Mouse (Mus musculus): Measurements from ENCODE around the gene Inip. TPM values are rescaled to one million over a fixed set of nuclear protein-coding genes. Genes with fewer than 3 reads are reported as not detected.
A peak's percentile ranks its signal among the peaks of the same experiment; 100 is the strongest.

Gene Inip
- polyA plus RNA-seq, 1 experiment from 2014 or later, result 40.2 TPM

DNA sequence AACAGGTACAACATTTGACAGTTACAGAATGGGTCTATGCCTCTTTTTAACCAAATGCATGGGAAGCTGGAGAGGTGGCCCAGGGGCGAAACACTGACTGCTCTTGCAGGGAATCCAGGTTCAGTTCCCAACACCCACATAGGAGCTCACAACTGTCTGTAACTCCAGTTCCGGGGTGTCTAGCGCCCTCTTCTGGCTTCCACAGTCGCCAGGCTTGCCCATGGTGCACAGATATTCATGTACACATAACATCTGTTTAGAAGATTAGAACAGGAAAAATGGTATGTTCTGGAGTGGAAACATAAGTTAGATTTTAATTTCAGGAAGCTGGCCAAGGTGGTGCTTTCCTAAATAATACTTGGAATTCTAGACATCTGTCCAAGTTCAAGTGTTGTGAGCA lies 41.4 kb downstream of the Inip start:
- TF ChIP-seq CTCF (IDR thresholded peaks at IDR 0.05; ENCODE audit: low read depth), result peak; percentile 41
- Histone ChIP-seq H3K27me3 (ENCODE audit: insufficient read depth, low read length) (no peaks in the 10 kb centered on the region), H3K4me2 (ENCODE audit: low read length) (no peak overlapping the region), H3K4me3 (replicated peaks; ENCODE audit: low read depth, low read length) (no peak overlapping the region), H3K27ac (no peak overlapping the region), H3K36me3 (ENCODE audit: insufficient read depth, low read length) (no peaks in the 10 kb centered on the region), H3K9me3 (replicated peaks; ENCODE audit: low read length) (no peaks in the 10 kb centered on the region), H3K9ac (ENCODE audit: low read depth, low read length) (no peak overlapping the region), H3K4me1 (replicated peaks; ENCODE audit: insufficient read depth, low read length) (peaks cover 25% of the 10 kb centered on the region)
- ATAC-seq (replicated peaks; ENCODE audit: low FRiP score, low read depth), result no peak
- DNase-seq (ENCODE audit: low spot score), result no peak
- WGBS, result 76% methylated on average over 4 of the region's 4 CpGs

DNA sequence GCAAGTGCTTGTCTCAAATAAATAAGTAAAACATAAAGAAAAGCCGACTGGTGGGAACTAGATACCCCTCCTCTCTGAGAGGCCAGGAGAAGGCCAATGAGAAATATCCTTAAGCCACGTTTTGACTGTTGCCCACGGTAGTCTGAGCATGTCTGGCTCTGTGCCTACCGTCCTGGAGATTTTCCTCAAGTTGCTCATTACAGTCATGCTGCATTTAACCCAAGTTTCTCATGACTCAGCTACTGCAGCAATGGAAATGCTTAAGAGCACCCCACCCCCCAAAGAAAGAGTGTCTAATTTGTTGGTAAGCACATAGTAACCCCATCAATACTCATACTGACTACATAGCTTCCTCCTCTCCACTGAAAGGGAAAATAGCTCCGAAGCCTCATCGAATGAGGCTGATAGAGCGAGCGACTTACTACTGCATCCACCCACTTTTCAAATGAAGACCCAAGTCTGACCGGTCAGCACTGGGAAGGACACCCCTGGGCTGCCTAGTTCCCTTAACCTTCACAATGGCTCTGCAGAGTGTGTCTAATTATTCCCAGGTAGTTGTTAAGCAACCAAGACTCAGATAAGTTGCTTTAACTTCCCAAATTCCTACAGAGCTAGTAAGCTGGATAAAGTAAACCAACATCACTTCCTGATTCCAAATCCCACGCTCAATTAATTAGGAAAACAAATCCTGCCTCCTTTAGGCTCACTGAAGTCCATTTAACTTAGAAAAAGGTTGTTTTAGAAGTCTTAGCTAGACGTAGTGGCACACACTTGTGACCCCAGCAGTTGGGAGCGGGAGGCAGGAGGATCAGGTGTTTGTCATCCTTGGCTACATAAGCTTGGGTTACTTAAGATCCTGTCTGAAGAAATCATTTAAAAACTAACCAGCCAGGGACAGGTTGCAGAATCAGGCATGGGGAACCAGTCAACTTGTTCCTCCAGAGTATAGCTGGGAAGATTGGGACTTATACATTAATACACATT lies 43.6 kb downstream of the Inip start:
- H3K27me3 ChIP-seq (ENCODE audit: insufficient read depth, low read length), result no peaks in the 10 kb centered on the region
- H3K27ac ChIP-seq, result peak overlapping the region; percentile 62
- no peak overlapping the region for H3K4me3 ChIP-seq (replicated peaks; ENCODE audit: low read depth, low read length)
- no peak overlapping the region for H3K9ac ChIP-seq (ENCODE audit: low read depth, low read length)
- DNase-seq (ENCODE audit: low spot score) (peak; percentile 72), ATAC-seq (replicated peaks; ENCODE audit: low FRiP score, low read depth) (peak; percentile 64)
- H3K36me3 ChIP-seq (ENCODE audit: insufficient read depth, low read length), result 0 out of 2 replicates have a peak, but pooled peaks cover 3% of the 10 kb centered on the region
- TF ChIP-seq CTCF (IDR thresholded peaks at IDR 0.05; ENCODE audit: low read depth), result no peak
- peaks cover 21% of the 10 kb centered on the region for H3K4me1 ChIP-seq (replicated peaks; ENCODE audit: insufficient read depth, low read length)
- peak overlapping the region; percentile 34; the same call in 1 of the 2 replicates for H3K4me2 ChIP-seq (ENCODE audit: low read length)
- no peaks in the 10 kb centered on the region for H3K9me3 ChIP-seq (replicated peaks; ENCODE audit: low read length)
- WGBS, result 42% methylated on average over 12 of the region's 12 CpGs

DNA sequence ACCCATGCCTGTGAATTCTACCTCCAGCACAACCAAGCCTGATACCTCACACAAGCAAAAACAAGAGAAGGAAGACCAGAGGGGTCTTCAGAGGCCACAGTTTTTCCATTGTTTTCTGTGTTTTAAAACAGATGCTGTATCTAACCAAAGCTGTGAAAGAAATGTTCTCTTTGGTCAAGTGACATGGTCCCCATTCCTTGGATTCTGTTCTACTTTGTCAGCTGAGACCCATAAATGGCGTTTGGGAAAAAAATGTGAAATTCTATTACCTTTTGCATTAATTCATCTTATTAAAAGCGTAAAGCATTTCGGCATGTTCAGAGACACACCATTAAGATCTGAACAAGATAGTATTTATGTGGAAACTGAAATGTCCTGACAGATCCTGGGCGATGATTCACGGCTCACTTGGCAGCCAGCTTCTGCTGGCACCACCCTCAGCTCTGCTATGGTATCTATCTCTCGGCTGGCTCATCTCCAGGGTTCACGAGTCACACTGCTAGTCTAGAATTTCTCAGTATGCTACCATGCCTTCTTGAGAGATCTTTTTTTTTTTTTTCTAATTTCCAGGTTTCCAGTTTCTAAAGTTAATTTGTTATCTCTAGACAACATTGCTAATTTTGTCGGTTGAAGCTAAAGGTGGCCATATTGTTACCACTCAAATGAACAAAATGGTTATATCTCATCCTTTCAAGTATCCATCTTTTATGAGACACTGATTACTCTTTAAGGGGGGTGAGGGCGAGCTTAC lies 44.9 kb downstream of the Inip start:
- H3K4me2 ChIP-seq (ENCODE audit: low read length), result no peak overlapping the region
- WGBS, result 52% methylated on average over 9 of the region's 9 CpGs
- no peaks in the 10 kb centered on the region for H3K9me3 ChIP-seq (replicated peaks; ENCODE audit: low read length)
- no peak overlapping the region for H3K4me3 ChIP-seq (replicated peaks; ENCODE audit: low read depth, low read length)
- no peak for TF ChIP-seq CTCF (IDR thresholded peaks at IDR 0.05; ENCODE audit: low read depth)
- H3K27me3 ChIP-seq (ENCODE audit: insufficient read depth, low read length), result no peaks in the 10 kb centered on the region
- H3K9ac ChIP-seq (ENCODE audit: low read depth, low read length), result no peak overlapping the region
- 0 out of 2 replicates have a peak, but pooled peaks cover 3% of the 10 kb centered on the region for H3K36me3 ChIP-seq (ENCODE audit: insufficient read depth, low read length)
- H3K4me1 ChIP-seq (replicated peaks; ENCODE audit: insufficient read depth, low read length), result peaks cover 21% of the 10 kb centered on the region
- peak; percentile 62 for DNase-seq (ENCODE audit: low spot score)
- ATAC-seq (replicated peaks; ENCODE audit: low FRiP score, low read depth), result no peak
- H3K27ac ChIP-seq, result no peak overlapping the region; the same call in 1 of the 2 replicates

DNA sequence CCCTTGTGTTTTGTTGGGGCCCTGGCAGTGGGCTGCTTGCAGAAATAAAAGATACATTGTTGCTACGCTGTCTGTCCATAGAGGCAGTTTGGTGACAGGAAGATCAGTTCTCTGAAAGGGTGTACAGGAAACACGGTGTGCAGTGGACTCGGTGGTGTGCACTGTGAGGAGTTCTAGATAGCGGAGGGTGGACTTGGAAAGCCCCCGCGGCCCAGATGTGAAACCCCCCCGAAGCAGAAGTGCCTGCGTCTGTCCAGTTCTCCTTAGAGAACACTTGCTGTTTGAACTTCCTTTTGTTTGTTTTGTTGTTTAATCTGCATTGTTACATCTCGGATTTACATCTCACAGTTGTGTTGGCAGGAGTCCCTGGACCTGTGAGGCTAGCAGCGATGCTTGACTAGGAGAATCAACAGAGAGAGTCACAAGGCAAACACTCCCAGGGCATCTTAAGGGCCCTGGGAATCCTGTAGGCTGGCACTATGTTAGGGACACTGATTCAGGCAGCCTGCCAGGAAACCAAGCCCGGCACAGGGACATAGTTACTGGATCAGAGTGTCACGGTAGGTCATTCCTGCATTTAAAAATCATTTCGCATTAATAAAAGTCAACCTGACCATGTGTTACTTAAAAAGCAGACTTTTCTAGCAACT lies 47.8 kb downstream of the Inip start:
- 62% methylated on average over 13 of the region's 13 CpGs for WGBS
- 0 out of 2 replicates have a peak, but pooled peaks cover 3% of the 10 kb centered on the region for H3K36me3 ChIP-seq (ENCODE audit: insufficient read depth, low read length)
- H3K27me3 ChIP-seq (ENCODE audit: insufficient read depth, low read length), result no peaks in the 10 kb centered on the region
- no peak overlapping the region for H3K4me2 ChIP-seq (ENCODE audit: low read length)
- H3K27ac ChIP-seq, result no peak overlapping the region
- no peaks in the 10 kb centered on the region for H3K9me3 ChIP-seq (replicated peaks; ENCODE audit: low read length)
- H3K4me3 ChIP-seq (replicated peaks; ENCODE audit: low read depth, low read length), result no peak overlapping the region
- TF ChIP-seq CTCF (IDR thresholded peaks at IDR 0.05; ENCODE audit: low read depth), result no peak
- ATAC-seq (replicated peaks; ENCODE audit: low FRiP score, low read depth) (no peak), DNase-seq (ENCODE audit: low spot score) (no peak)
- peaks cover 12% of the 10 kb centered on the region for H3K4me1 ChIP-seq (replicated peaks; ENCODE audit: insufficient read depth, low read length)
- H3K9ac ChIP-seq (ENCODE audit: low read depth, low read length), result no peak overlapping the region

DNA sequence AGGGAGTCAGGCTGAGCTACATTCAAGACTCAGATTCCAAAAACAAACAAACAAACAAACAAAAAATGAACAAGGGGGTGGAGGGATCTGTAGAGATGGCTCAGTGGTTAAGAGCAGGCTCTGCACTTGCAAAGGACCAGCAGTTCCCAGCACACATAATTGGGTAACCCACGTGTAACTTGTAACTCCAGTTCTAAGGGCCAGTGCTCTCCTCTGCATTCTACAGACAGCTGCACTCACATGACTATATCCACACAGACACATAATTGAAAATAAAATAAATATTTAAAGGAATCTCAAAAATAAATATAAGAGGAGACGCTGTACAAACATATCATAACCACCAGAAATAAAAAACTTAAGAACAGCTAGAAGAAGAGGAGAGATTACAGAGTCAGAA lies 61.5 kb downstream of the Inip start:
- no peak overlapping the region for H3K27ac ChIP-seq
- H3K4me1 ChIP-seq (replicated peaks; ENCODE audit: insufficient read depth, low read length), result no peaks in the 10 kb centered on the region; the same call in 1 of the 2 replicates
- no peaks in the 10 kb centered on the region for H3K36me3 ChIP-seq (ENCODE audit: insufficient read depth, low read length)
- H3K4me2 ChIP-seq (ENCODE audit: low read length), result no peak overlapping the region
- H3K9me3 ChIP-seq (replicated peaks; ENCODE audit: low read length), result no peaks in the 10 kb centered on the region; the same call in 1 of the 2 replicates
- TF ChIP-seq CTCF (IDR thresholded peaks at IDR 0.05; ENCODE audit: low read depth), result no peak
- DNase-seq (ENCODE audit: low spot score) (no peak), ATAC-seq (replicated peaks; ENCODE audit: low FRiP score, low read depth) (no peak)
- WGBS, result 66% methylated on average over 2 of the region's 2 CpGs
- no peak overlapping the region for H3K4me3 ChIP-seq (replicated peaks; ENCODE audit: low read depth, low read length)
- no peaks in the 10 kb centered on the region for H3K27me3 ChIP-seq (ENCODE audit: insufficient read depth, low read length)
- H3K9ac ChIP-seq (ENCODE audit: low read depth, low read length), result no peak overlapping the region

DNA sequence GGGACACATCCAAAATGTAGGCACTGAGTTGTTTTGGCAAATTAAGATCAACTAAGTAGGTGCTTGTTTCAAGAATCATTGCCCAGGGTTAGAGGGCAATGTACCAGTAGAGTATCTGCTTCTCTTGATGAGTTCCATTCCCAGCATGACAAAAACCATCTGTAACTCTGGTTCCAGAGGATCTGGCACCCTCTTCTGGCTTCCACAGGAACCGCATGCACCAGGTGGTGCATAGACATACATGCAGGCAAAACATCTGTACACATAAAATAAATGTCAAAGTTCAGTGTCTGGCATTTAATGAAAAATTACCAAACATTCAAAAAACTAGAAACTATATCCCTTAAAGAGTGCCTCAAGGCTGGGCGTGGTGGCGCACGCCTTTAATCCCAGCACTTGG lies 62.1 kb downstream of the Inip start:
- Histone ChIP-seq H3K27me3 (ENCODE audit: insufficient read depth, low read length) (no peaks in the 10 kb centered on the region), H3K4me2 (ENCODE audit: low read length) (no peak overlapping the region), H3K9ac (ENCODE audit: low read depth, low read length) (no peak overlapping the region), H3K4me3 (replicated peaks; ENCODE audit: low read depth, low read length) (no peak overlapping the region), H3K9me3 (replicated peaks; ENCODE audit: low read length) (no peaks in the 10 kb centered on the region; the same call in 1 of the 2 replicates), H3K36me3 (ENCODE audit: insufficient read depth, low read length) (no peaks in the 10 kb centered on the region), H3K27ac (no peak overlapping the region), H3K4me1 (replicated peaks; ENCODE audit: insufficient read depth, low read length) (no peaks in the 10 kb centered on the region; the same call in 1 of the 2 replicates)
- peak; percentile 50; the same call in 1 of the 2 replicates for TF ChIP-seq CTCF (IDR thresholded peaks at IDR 0.05; ENCODE audit: low read depth)
- no peak for DNase-seq (ENCODE audit: low spot score)
- ATAC-seq (replicated peaks; ENCODE audit: low FRiP score, low read depth), result no peak
- WGBS, result over 99% methylated on average over 4 of the region's 4 CpGs
